Mouse (Mus musculus) heart, postnatal 0 days (tissue): ENCODE data around the gene Tle3. TPM values are rescaled to one million over a fixed set of nuclear protein-coding genes. Genes with fewer than 3 reads are reported as not detected.

ENCODE experiments used
- ATAC-seq: fragments of 200-750 bp; cut with Nextera tagmentation; 2 replicates; pipeline ENCODE4 v1.8.0; 2017; ENCODE audit warnings: low read depth, moderate number of reproducible peaks, moderate library complexity; ENCODE audit not compliant: insufficient read depth
- DNase-seq: peaks from one replicate; pipeline ENCODE4 v3.0.0-alpha.2; 2016; ENCODE audit warnings: low spot score
- H3K27ac ChIP-seq: fragments of 300-500 bp; sonication (generic); 2 replicates; pipeline ENCODE4 v1.5.1; 2014; ENCODE audit warnings: low read depth, mild to moderate bottlenecking
- H3K27me3 ChIP-seq: fragments of 300-500 bp; sonication (generic); 2 replicates; pipeline ENCODE4 v1.6.1; 2014; ENCODE audit warnings: low read length, mixed read lengths; ENCODE audit not compliant: control insufficient read depth, insufficient read depth
- H3K36me3 ChIP-seq: fragments of 300-500 bp; sonication (generic); replicated peaks from 2 replicates; pipeline ENCODE4 v1.6.1; 2014; ENCODE audit warnings: low read length, mixed read lengths; ENCODE audit not compliant: control insufficient read depth, insufficient read depth
- H3K4me1 ChIP-seq: fragments of 300-500 bp; sonication (generic); 2 replicates; pipeline ENCODE4 v1.6.1; 2014; ENCODE audit warnings: antibody characterized with exemption; ENCODE audit not compliant: control insufficient read depth, insufficient read depth
- H3K4me2 ChIP-seq: fragments of 300-500 bp; sonication (generic); 2 replicates; pipeline ENCODE4 v1.6.1; 2014; ENCODE audit warnings: low read depth, mild to moderate bottlenecking, low read length, moderate library complexity
- H3K4me3 ChIP-seq: fragments of 300-500 bp; sonication (generic); 2 replicates; pipeline ENCODE4 v1.5.1; 2014; ENCODE audit warnings: low read depth, low read length
- H3K9ac ChIP-seq: fragments of 300-500 bp; sonication (generic); replicated peaks from 2 replicates; pipeline ENCODE4 v1.6.1; 2014; ENCODE audit warnings: low read depth, low read length, mixed read lengths
- H3K9me3 ChIP-seq: fragments of 300-500 bp; sonication (generic); replicated peaks from 2 replicates; pipeline ENCODE4 v1.6.1; 2016; ENCODE audit warnings: low read length; ENCODE audit not compliant: control insufficient read depth
- CTCF ChIP-seq: IDR thresholded peaks from 2 replicates; pipeline ENCODE4 v1.5.1; 2016; ENCODE audit warnings: antibody characterized with exemption, control low read depth, low read depth
- EP300 ChIP-seq: IDR thresholded peaks from 2 replicates; pipeline ENCODE4 v1.6.1; 2016; ENCODE audit warnings: antibody characterized with exemption, low read depth
- WGBS: fragments of 180-500 bp; shearing (Covaris S2); extraction: QIAGEN DNeasy Blood & Tissue Kit; methylation state at CpG from one replicate; pipeline ENCODE4 v1.1.7; 2014; 5-methylcytosine and 5-hydroxymethylcytosine counted together
- polyA plus RNA-seq: library from polyadenylated mRNA; unstranded; fragments of >200 nt; fragmentation: Nextera tagmentation; extraction: Ambion mirVana; gene quantifications from 2 replicates; pipeline ENCODE4 v1.2.1, GENCODE M21; 2015
- total RNA-seq: library from RNA; depleted of rRNA; stranded (reverse); fragments of >200 nt; gene quantifications from 2 replicates; pipeline ENCODE4 v1.2.3, GENCODE M21; 2014; ENCODE audit warnings: low replicate concordance

Gene Tle3
- total and polyA plus RNA-seq, 2 experiments from 2014 or later, result 4.9 to 22.8 TPM

DNA sequence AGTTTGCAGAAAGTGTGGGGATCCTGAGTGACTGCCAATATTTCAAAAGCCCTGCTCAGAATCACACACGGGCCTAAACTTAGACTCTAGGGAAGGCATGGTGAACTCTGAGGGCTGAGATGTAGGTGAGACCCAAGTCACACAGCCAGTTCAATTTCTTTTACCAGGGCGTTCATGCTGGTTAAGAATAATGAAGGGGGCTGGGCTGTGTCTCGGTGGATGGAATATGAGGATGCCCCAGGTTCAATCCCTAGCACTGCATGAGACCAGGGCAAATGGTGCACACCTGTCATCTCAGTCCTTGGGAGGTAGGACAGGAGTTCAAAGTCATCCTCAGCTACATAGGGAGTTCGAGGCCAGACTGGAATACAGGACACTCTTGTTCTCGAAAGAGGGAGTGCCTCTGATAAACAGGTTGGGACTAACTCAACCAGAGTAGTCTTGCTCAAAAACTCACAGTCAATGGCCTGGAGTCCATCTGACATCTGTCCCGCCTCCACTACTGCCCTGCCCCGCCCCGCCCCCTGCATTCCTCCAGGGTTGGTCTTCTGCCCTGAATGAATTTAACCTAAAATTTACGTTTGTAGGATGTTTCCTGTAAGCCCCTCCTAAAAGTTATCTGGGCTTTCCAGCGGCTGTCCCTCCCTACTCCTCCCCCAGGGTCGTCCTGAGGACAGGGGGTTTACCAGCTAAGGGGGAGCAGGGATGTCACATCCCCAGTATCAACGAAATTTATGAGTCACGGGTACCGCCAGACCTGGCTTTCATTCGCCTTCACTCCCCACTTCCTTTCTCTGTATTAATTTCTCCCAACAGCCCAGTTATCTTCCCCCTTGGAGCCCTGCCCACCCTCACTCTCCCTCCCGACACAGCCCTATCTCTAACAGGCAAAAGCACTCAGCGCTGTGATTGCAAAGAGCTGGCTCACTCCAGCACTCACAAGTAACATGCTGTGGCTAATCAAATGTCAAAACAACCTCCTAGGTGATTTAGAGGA is 35.3 kb upstream of the Tle3 start:
- DNase-seq (peak; percentile 91), ATAC-seq (peak; percentile 92)
- Histone ChIP-seq H3K4me2 (no peak overlapping the region), H3K9ac (no peak overlapping the region), H3K4me3 (no peak overlapping the region), H3K27me3 (peaks cover 92% of the 10 kb centered on the region), H3K27ac (no peak overlapping the region), H3K9me3 (no peaks in the 10 kb centered on the region), H3K36me3 (no peaks in the 10 kb centered on the region), H3K4me1 (peaks cover 21% of the 10 kb centered on the region; the same call in 1 of the 2 replicates)
- WGBS, result 14% methylated on average over 17 of the region's 17 CpGs
- TF ChIP-seq CTCF (no peak), EP300 (peak; percentile 90)

DNA sequence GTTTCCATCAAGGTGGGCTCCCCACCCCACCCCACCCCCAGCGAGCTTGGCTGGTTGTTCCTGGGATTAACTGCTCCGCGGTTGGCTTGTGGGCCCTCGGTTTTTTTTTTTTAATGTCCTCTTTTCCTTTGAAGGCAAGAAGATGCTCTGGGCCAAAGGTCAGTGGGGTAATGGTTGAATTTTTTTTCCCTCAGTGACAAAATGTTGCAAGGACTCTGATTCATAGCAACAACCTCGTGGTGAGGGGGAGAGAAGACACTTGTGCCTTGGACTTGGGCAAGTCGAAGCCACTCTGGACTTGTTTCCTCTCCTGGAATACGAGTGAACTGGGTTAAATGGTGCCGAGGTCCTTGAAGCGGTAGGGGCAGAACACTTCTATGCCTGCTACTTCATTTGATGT is 34.5 kb upstream of the Tle3 start:
- DNase-seq, result no peak
- peaks cover 21% of the 10 kb centered on the region; the same call in 1 of the 2 replicates for H3K4me1 ChIP-seq
- TF ChIP-seq CTCF, result no peak
- no peak for TF ChIP-seq EP300
- no peaks in the 10 kb centered on the region for H3K36me3 ChIP-seq
- H3K27ac ChIP-seq, result no peak overlapping the region
- H3K4me2 ChIP-seq, result no peak overlapping the region
- 17% methylated on average over 9 of the region's 9 CpGs for WGBS
- peaks cover 92% of the 10 kb centered on the region for H3K27me3 ChIP-seq
- H3K4me3 ChIP-seq, result no peak overlapping the region
- H3K9me3 ChIP-seq, result no peaks in the 10 kb centered on the region
- H3K9ac ChIP-seq, result no peak overlapping the region
- ATAC-seq, result no peak

- ATAC-seq (no peak), DNase-seq (no peak)
- TF ChIP-seq CTCF (no peak), EP300 (no peak)
- Histone ChIP-seq H3K4me1 (peaks cover 21% of the 10 kb centered on the region; the same call in 1 of the 2 replicates), H3K9me3 (no peaks in the 10 kb centered on the region), H3K9ac (no peak overlapping the region), H3K4me2 (no peak overlapping the region), H3K27ac (no peak overlapping the region), H3K27me3 (peaks cover 92% of the 10 kb centered on the region), H3K36me3 (no peaks in the 10 kb centered on the region), H3K4me3 (no peak overlapping the region)
- 41% methylated on average over 6 of the region's 6 CpGs for WGBS
Observed at GRCm38 (mm10) chr9:61339311-61339710, 32.9 kb upstream of the Tle3 start.

DNA sequence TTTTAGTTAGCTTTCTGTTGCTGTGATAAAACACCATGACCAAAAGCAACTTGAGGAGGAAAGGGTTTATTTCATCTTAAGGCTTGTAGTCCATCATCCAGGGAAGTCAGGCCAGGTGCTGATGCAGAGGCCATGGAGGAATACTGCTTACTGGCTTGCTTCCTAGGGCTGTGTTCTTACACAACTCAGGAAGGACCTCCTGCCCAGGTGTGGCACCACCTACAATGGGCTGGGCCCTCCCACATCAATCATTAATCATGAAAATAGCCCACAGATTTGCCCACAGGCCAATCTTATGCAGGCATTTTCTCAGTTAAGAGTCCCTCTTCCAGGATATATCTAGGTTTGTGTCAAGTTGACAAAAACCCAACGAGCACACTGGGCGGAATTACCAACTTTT is 31.8 kb upstream of the Tle3 start:
- H3K4me3 ChIP-seq, result no peak overlapping the region
- DNase-seq (no peak), ATAC-seq (no peak)
- no peak overlapping the region for H3K4me2 ChIP-seq
- H3K27me3 ChIP-seq, result peaks cover 92% of the 10 kb centered on the region
- no peak overlapping the region for H3K9ac ChIP-seq
- TF ChIP-seq CTCF (no peak), EP300 (no peak)
- H3K4me1 ChIP-seq, result peaks cover 21% of the 10 kb centered on the region; the same call in 1 of the 2 replicates
- WGBS, result 79% methylated on average over 2 of the region's 2 CpGs
- H3K36me3 ChIP-seq, result no peaks in the 10 kb centered on the region
- H3K27ac ChIP-seq, result no peak overlapping the region
- H3K9me3 ChIP-seq, result no peaks in the 10 kb centered on the region

- TF ChIP-seq CTCF, result no peak
- TF ChIP-seq EP300, result no peak
- no peak overlapping the region for H3K27ac ChIP-seq
- H3K4me1 ChIP-seq, result peaks cover 13% of the 10 kb centered on the region; the same call in 1 of the 2 replicates
- DNase-seq (no peak), ATAC-seq (no peak)
- H3K36me3 ChIP-seq, result no peaks in the 10 kb centered on the region
- no peak overlapping the region for H3K4me2 ChIP-seq
- H3K9me3 ChIP-seq, result no peaks in the 10 kb centered on the region
- peaks cover 97% of the 10 kb centered on the region for H3K27me3 ChIP-seq
- H3K4me3 ChIP-seq, result no peak overlapping the region
- 79% methylated on average over 6 of the region's 6 CpGs for WGBS
- H3K9ac ChIP-seq, result no peak overlapping the region
Observed at GRCm38 (mm10) chr9:61342297-61342696, 29.9 kb upstream of the Tle3 start.
